Mouse (Mus musculus) cerebellum, adult 18-20 months (tissue): ENCODE data around the gene Ubac2.
"Not testable (repeated sequence)": the region's sequence is repeated elsewhere in the genome, so short reads cannot be mapped to it uniquely, and the experiment has no call there.

Experiments used
- DNase-seq, 2 experiments: peaks; one replicate each; pipeline ENCODE4 v3.0.0; 2021

The Ubac2 gene

DNA sequence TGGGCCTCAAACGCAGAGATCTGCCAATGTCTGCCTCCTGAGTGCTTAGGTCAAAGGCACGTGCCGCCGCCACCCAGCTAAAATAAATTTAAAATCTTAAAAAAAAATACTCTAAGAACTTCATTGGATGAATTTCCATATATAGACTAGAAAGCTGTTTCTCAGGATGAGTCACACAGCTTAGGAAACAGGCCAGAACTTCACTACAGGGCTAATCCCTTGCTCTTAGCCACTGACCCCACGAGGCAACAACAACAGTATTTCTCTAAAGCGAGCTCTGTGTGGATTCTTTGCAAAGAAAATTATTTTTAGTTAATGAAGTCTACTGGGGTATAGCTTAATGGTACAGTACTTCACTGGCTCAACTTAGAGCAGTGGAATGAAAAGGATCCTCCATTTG, 183.0 kb downstream of the Ubac2 start:
- DNase-seq, result no peak

GRCm38 (mm10) chr14:122062411-122063090, 184.1 kb downstream of the Ubac2 start:
- DNase-seq, result no peak

DNA sequence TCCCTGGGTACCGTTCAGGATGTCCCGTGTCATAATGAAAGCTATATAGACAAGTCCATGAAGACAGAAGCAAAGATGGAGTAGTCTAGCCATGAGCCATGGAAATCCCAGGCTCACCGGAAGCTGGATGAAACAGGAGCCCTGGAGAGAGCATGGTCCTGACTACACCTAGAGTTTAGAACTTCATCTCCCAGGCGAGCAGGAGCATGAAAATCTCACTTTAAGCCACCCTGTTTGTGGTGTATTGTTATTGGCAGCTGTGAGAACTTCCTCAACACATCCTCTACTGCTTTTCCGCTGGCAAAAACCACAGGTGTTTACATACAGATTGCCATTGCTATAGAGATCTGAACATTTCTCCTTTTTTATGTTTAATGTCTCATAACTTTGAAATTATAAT, 185.2 kb downstream of the Ubac2 start:
- DNase-seq, result no peak

- DNase-seq, result peak; percentile 47 to 64
Measured at GRCm38 (mm10) chr14:122064519-122064918, 186.1 kb downstream of the Ubac2 start.

- DNase-seq, result no peak
Measured at GRCm38 (mm10) chr14:122066243-122066642, 187.8 kb downstream of the Ubac2 start.

- DNase-seq, result not testable (repeated sequence)
Measured at GRCm38 (mm10) chr14:122068036-122068435, 189.6 kb downstream of the Ubac2 start.

DNA sequence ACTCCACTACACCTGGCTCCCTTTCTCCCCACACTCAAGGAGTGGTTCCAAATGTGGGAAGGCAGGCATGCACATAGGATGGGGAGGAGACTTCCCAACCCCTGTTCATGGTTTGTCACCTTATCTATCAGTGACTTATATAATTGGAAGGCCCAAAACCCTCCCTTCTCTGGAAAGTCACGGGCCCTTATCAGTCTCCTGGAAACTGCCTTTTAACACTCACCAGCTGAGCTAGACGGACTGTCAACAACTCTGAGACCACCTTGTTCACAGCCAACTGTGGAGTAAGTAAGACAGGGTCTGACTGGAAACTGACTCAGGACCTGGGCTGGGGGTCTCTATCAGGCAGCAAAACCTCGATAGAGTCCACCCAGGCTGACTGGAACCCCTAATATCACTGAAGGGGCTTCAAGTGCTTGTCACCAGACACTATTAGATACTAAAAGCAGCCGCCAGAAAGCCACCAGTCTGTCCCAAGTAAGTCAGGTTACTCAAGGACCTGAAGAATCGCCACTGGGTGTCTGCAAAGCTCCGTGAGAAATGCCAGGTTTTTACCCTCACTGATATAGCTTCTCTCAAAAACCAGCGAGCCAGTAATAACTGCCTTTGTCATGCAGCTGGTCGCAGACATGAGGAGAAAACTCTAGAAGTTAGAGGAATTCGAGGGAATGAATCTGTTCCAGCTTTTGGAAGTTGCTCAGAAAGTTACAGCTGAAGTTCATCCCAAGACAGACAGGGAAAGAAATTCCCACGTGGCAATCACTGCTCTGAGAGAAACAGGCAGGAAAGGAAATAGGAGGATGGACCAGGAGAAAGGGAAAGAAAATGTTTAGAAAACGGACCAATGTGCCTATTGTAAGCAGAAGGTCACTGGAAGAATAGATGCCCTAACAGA, 190.6 kb downstream of the Ubac2 start:
- DNase-seq, result no peak

DNA sequence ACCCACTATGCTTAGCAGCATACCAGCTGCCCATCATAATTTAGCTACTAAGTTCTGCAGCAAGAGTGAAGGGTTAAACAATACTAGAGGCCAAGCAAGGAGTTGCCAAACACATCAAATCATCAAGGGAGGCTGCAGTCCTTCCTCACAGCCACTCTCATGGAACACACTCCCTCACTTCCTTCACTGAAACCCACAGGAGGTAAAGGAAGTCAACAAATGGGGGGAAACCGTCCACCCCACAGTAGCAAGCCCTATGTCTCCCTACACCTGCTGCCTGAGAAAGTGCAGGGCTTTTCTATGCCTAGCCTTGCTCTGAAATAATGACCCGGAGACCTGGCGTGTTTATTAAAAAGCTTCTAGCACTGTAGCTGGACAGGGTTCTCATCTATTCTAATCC, 191.5 kb downstream of the Ubac2 start:
- no peak for DNase-seq
